Mouse (Mus musculus) central nervous system, embryonic 11.5 days (tissue): ENCODE data around the gene Gm3095. TPM values are rescaled to one million over a fixed set of nuclear protein-coding genes. Genes with fewer than 3 reads are reported as not detected.

ENCODE experiments used
- polyA plus RNA-seq: library from polyadenylated mRNA; depleted of rRNA; stranded (reverse); fragments of >200 nt; gene quantifications from 2 replicates; pipeline ENCODE4 v1.2.3, GENCODE M21; 2012; rRNA removed

Gm3095 gene
- 0.13 and 0.32 TPM in 2 replicates for polyA plus RNA-seq

DNA sequence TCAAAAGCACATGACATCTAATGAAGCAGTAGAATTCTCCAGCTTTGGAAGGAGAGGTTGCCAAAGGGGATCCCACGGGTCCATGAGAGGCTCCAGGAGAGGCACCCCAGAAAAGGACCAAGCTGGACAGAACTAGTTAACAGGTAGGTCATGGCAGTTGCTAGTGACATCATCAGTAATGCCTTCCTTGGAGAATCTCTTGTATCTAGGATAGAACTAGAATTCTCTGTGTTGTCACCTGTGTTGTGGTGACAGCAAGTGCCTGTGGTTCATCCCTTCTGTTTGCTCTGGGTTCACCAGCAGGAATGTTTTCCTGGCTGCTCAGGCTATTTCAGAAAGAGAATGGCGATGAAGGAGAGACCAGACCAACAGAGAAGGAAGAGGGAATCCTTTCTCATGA is at the start of gene Gm3095:
Gene Gm3095, plus strand, starts transcription at position 301 of the 400 bp plus-strand sequence.

GRCm38 (mm10) chr14:3931456-3931855 is 31.9 kb upstream of the Gm3095 start, which contains the start of gene Gm3029:
Gene Gm3029 (plus strand): TSS chr14:3931756.

GRCm38 (mm10) chr14:3998094-3998493 is 34.7 kb downstream of the Gm3095 start, which contains the start of gene Gm3099:
Gene Gm3099 (plus strand): TSS chr14:3998394.

Other genes with a start within 250 kb of the Gm3095 start
- 1.2 and 2.3 TPM in 2 replicates for gene Gm3002, start 153.5 kb upstream of the Gm3095 start, polyA plus RNA-seq
- not detected in 2 replicates for gene Gm3033, start 117.3 kb upstream of the Gm3095 start, polyA plus RNA-seq
- 0.06 and 0.14 TPM in 2 replicates for gene Gm2916, start 79.4 kb upstream of the Gm3095 start, polyA plus RNA-seq
- 0.17 TPM in 1 of 2 replicates, not detected in the other for gene Gm3029, start 31.8 kb upstream of the Gm3095 start, polyA plus RNA-seq
- not detected in 2 replicates for gene Gm3099, start 34.8 kb downstream of the Gm3095 start, polyA plus RNA-seq
- gene Gm5796, start 60.4 kb downstream of the Gm3095 start, polyA plus RNA-seq = 0.52 and 1.0 TPM in 2 replicates
- gene Gm3115, start 120.6 kb downstream of the Gm3095 start, polyA plus RNA-seq = not detected in 2 replicates
- gene Gm8108, start 147.0 kb downstream of the Gm3095 start, polyA plus RNA-seq = 1.1 and 2.5 TPM in 2 replicates
- 0.04 TPM in 1 of 2 replicates, not detected in the other for gene Gm3127, start 201.5 kb downstream of the Gm3095 start, polyA plus RNA-seq
- gene Gm2974, start 219.0 kb downstream of the Gm3095 start, polyA plus RNA-seq = 0.60 and 1.6 TPM in 2 replicates